22 mouse cellular contexts compared by ENCODE assay signal in the genomic region with DNA sequence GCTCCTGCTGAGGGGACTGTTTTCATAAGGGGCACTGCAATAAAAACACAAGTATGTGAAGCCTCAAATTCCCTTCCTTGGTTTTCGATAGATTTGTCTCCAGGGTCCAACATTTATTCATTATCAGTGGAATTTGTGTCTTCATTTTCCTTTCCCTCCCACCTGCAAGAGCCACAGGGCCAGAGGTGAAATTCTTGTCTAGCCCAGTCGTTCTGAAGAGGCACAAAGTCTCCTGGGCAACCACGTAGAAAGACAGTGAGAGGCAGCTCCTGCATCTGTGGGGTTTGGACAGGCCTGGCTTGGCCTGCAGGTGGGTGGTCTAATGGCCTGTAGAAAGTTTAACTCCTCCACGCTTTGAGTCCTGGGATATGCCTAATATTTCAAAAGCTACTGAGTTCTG.
"Had no signal": no experiment of that assay in that cellular context is flagged by ENCODE, and none has a peak within 500 bp of the region (broad histone marks: within the 10 kb centered on the region; RNA-seq: fewer than 3 reads in every experiment).

No protein-coding gene starts in this region.

- H3K9me3 ChIP-seq: heart, embryonic 12.5 days; hindbrain, embryonic 13.5 days; hindbrain, embryonic 15.5 days; kidney, embryonic 15.5 days; limb, embryonic 13.5 days; limb, embryonic 15.5 days; liver, embryonic 12.5 days had no signal

- H3K36me3 ChIP-seq: heart, embryonic 12.5 days; hindbrain, embryonic 13.5 days; hindbrain, embryonic 15.5 days; kidney, embryonic 15.5 days; limb, embryonic 13.5 days; limb, embryonic 15.5 days; liver, embryonic 12.5 days had no signal

- H3K4me3 ChIP-seq: heart, embryonic 12.5 days; hindbrain, embryonic 13.5 days; hindbrain, embryonic 15.5 days; kidney, embryonic 15.5 days; limb, embryonic 13.5 days; limb, embryonic 15.5 days; liver, embryonic 12.5 days had no signal

- H3K27ac ChIP-seq: hindbrain, embryonic 13.5 days; hindbrain, embryonic 15.5 days; hindbrain, postnatal 0 days; kidney, embryonic 15.5 days; kidney, postnatal 0 days; limb, embryonic 13.5 days; limb, embryonic 15.5 days; liver, embryonic 12.5 days; liver, embryonic 14.5 days had no signal

- ATAC-seq: hindbrain, postnatal 0 days; intestine, embryonic 16.5 days; liver, embryonic 12.5 days had no signal

- H3K27me3 ChIP-seq: heart, embryonic 12.5 days; hindbrain, embryonic 13.5 days; hindbrain, embryonic 15.5 days; kidney, embryonic 15.5 days; limb, embryonic 13.5 days; limb, embryonic 15.5 days; liver, embryonic 12.5 days had no signal

- H3K4me2 ChIP-seq: heart, embryonic 12.5 days; hindbrain, embryonic 13.5 days; hindbrain, embryonic 15.5 days; kidney, embryonic 15.5 days; limb, embryonic 13.5 days; limb, embryonic 15.5 days; liver, embryonic 12.5 days had no signal

- H3K4me1 ChIP-seq: hindbrain, embryonic 15.5 days; liver, embryonic 12.5 days had no signal

- H3K9ac ChIP-seq: heart, embryonic 12.5 days; hindbrain, embryonic 13.5 days; hindbrain, embryonic 15.5 days; kidney, embryonic 15.5 days; limb, embryonic 13.5 days; limb, embryonic 15.5 days; liver, embryonic 12.5 days; liver, embryonic 14.5 days had no signal

- DNase-seq: gastrocnemius, postnatal 14 days; gastrocnemius, postnatal 36 days; heart, adult 18-20 months; heart, postnatal 10 days; kidney, adult 11 months; kidney, adult 8-10 months; kidney, postnatal 14 days; kidney, postnatal 36 days; layer of hippocampus, adult 9-11 months; layer of hippocampus, postnatal 36 days; left cerebral cortex, postnatal 4 days had no signal
